Mouse (Mus musculus): ENCODE data around the gene Fam3c. TPM values are rescaled to one million over a fixed set of nuclear protein-coding genes. Genes with fewer than 3 reads are reported as not detected.

Gene Fam3c
- polyA plus RNA-seq, 1 experiment: 24.9 TPM

DNA sequence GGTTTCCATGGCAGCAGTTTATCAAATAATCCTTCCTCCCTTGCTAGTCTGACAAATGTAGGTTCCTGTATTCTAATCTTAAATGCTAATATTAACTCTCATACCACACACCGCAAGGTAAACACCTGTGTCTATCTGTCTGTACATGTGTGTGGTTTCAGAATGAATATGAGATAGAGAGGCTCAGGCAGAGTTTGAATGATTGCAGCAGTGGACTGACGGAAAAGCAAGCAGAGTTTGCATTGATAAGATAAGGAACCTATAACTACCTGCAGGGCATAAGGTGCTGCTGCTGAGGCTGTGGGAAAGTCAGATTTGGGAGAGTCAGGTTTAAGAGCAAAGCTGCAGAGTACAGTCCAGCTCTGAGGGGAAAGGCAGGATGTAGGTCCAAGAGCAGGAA is 10.9 kb upstream of the Fam3c start:
- Histone ChIP-seq H3K4me3 (ENCODE audit: insufficient read depth, low read depth, low read length) (no peak overlapping the region), H3K27ac (replicated peaks; ENCODE audit: low read depth, low read length) (no peak overlapping the region), H3K4me1 (ENCODE audit: control insufficient read depth, insufficient read depth, insufficient read length, low read length) (no peaks in the 10 kb centered on the region)

DNA sequence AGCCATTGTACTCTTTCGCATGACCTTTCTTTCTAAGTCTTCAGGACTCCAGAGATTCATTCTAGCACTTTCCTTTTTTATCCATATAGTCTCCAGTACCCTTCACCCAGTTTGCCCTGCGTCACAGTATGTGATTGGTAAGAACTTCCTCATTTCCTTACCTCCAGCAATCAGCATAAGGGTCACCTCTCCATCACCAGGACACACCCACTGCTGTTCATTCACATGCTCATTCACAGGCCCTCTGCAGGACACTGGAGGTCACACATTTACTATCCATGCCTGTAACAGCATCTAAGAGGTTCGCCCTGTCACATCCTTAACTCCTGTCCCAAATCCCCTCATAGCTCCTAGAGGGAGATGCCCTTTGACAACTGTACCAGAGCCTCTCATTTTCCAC is 7.5 kb upstream of the Fam3c start:
- Histone ChIP-seq H3K4me1 (ENCODE audit: control insufficient read depth, insufficient read depth, insufficient read length, low read length) (no peaks in the 10 kb centered on the region), H3K27ac (replicated peaks; ENCODE audit: low read depth, low read length) (no peak overlapping the region), H3K4me3 (ENCODE audit: insufficient read depth, low read depth, low read length) (no peak overlapping the region)

DNA sequence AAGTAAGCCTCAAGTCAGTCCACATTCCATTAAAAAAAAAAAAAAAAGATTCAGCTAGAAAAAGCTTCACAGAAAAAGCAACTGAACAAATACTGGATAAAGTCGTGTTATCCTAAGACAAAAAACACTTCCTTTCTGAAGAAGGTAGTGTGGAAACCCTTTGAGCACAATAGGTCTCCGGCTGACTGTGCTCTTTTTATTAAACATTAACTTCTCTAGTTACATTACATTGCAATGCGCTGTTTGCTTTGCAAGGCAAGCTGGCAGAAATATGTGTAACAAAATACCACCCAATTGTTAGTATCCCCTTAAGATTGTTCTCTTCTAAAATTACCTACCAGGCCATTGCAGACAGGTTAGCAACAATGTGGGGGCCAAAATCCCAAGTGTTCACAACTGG is 5.9 kb upstream of the Fam3c start:
- Histone ChIP-seq H3K27ac (replicated peaks; ENCODE audit: low read depth, low read length) (no peak overlapping the region), H3K4me3 (ENCODE audit: insufficient read depth, low read depth, low read length) (no peak overlapping the region), H3K4me1 (ENCODE audit: control insufficient read depth, insufficient read depth, insufficient read length, low read length) (no peaks in the 10 kb centered on the region)

DNA sequence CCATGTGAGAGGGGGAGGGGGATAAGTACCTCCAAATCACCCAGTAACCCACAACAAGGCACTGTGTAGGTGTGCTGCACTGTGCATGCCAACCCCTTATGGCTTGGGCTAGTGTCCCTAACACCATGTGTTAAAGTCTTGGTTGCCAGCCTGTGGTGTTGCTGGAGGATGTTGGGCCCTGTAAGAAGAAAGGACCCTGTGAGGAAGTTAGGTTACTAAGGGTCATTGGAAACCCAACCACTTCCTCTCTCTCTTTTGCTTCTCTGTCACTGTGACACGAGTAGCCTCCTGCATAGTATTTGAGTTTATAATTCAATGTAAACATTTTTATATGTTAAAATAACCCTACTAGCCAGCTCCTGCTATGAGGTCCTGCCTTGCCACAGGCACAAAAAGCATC is 3.0 kb upstream of the Fam3c start:
- Histone ChIP-seq H3K4me3 (ENCODE audit: insufficient read depth, low read depth, low read length) (no peak overlapping the region), H3K27ac (replicated peaks; ENCODE audit: low read depth, low read length) (no peak overlapping the region)

DNA sequence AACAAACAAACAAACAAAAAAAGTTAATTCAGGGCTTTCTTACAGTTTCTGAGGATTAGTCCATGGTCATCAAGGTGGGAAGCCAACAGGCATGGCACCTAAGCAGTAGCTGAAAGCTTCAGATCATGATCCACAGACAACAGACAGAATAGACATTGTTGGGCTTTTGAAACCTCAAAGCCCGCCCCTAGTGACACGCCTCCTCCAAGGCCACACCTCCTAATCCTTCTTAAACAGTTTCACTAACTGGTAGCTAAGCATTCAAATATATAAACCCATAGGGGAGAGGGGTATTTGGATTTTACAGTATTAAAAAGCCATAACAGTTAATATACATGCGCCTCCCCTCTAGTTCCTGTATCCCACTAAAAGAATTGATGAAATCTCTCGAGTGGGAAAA is 1.3 kb upstream of the Fam3c start:
- Histone ChIP-seq H3K4me3 (ENCODE audit: insufficient read depth, low read depth, low read length) (no peak overlapping the region), H3K27ac (replicated peaks; ENCODE audit: low read depth, low read length) (no peak overlapping the region), H3K4me1 (ENCODE audit: control insufficient read depth, insufficient read depth, insufficient read length, low read length) (peaks cover 5% of the 10 kb centered on the region; the same call in 1 of the 2 replicates)

More for the DNA sequence above, 3.0 kb upstream of the Fam3c start:
- H3K4me1 ChIP-seq (ENCODE audit: control insufficient read depth, insufficient read depth, insufficient read length, low read length): peaks cover 4% of the 10 kb centered on the region; the same call in 1 of the 2 replicates

DNA sequence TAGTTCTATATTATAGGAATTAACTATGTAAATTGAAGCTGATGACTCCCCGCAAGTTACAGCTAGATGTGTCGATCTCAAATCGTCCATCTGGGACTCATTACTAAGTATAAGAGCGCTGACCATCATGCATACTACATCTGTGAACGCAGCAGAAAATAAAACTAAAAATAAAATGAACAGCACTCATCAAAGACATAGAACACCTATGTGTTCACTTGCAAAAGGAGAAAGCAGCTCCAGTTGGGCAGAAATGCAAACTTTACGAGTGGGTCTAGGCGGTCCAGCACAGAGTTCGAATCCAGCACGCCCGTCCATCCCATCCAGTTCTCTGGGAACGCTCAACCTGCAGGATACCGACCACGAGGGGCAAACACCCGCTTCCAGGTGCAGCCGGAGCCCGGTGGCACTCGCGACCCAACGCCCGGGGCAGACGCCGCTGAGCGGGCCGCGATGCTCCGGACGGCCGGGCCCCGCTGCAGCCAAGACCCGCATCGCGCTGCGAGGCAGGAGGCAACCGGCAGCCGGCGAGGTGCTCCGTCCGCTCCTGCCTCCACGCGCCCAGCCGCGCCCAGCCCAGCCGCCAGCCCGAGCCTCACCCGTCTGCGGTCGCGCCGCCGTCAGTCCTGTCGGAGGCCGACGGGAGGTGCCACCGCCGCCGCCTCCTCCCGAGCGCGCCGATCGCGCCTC is 502 bp downstream of the Fam3c start:
- Histone ChIP-seq H3K4me1 (ENCODE audit: control insufficient read depth, insufficient read depth, insufficient read length, low read length) (peaks cover 5% of the 10 kb centered on the region; the same call in 1 of the 2 replicates), H3K27ac (replicated peaks; ENCODE audit: low read depth, low read length) (0 out of 2 replicates have a peak overlapping the region, but pooled peaks have one; percentile 16), H3K4me3 (ENCODE audit: insufficient read depth, low read depth, low read length) (peak overlapping the region; percentile 72)

DNA sequence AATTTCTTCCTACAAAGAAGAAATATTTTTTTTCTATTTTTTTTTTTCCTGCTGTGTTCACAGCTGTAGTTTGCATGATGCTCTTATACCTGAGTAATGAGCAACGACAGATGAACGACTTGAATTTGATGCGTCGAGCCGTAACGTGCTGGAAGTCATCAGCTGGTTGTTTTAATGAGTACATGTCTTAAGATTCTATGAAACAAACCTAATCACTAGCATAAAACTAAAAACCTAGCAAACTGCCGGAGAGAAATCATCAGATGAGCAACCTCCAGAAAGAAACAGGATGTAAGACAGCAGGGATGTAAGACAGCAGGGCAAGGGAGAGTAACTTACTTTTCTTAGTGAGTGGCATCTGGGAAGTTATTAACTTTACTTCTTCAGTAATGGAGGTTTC is 1.4 kb downstream of the Fam3c start:
- H3K4me3 ChIP-seq (ENCODE audit: insufficient read depth, low read depth, low read length): no peak overlapping the region
- no peak overlapping the region for H3K27ac ChIP-seq (replicated peaks; ENCODE audit: low read depth, low read length)
- H3K4me1 ChIP-seq (ENCODE audit: control insufficient read depth, insufficient read depth, insufficient read length, low read length): peaks cover 5% of the 10 kb centered on the region; the same call in 1 of the 2 replicates

DNA sequence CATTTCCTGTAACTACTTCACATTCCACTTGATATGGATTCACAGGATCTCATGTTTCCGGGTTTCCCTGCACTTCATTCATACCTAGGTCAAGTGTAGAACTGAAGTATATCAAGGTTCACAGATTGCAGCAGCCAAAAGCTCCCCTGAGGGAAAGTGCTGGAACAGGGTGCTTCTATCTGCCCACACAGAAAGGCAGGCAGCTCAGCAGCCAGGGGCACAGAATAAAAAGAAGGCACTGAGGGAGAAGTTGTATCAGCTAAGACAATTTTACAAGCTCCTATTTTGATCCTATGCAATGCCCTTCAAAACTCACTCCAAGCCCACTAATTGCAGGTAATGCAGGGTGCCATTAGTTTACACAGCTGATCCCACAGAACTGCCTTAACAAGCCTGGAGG is 2.0 kb downstream of the Fam3c start:
- H3K4me1 ChIP-seq (ENCODE audit: control insufficient read depth, insufficient read depth, insufficient read length, low read length): peaks cover 5% of the 10 kb centered on the region; the same call in 1 of the 2 replicates
- no peak overlapping the region for H3K4me3 ChIP-seq (ENCODE audit: insufficient read depth, low read depth, low read length)
- H3K27ac ChIP-seq (replicated peaks; ENCODE audit: low read depth, low read length): no peak overlapping the region

DNA sequence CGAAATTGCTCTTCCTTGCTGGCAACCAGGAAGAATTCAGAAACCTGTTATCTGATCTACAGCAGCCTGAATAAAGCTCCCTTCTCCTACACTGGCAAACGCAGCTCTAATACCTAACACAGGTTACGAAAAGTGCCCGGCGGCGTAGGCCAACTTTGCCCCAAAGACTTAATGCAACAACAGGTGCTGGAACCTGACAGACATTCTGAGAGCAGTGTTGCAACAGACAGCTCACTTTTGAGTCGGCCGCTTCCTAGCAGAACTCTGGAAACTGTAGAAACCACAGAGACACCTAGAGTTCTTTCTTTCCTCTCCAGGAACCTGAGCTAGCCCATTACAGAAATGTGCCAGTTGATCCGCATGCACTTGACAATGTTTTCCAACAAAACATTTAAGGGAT is 4.5 kb downstream of the Fam3c start:
- Histone ChIP-seq H3K4me3 (ENCODE audit: insufficient read depth, low read depth, low read length) (no peak overlapping the region), H3K4me1 (ENCODE audit: control insufficient read depth, insufficient read depth, insufficient read length, low read length) (peaks cover 9% of the 10 kb centered on the region), H3K27ac (replicated peaks; ENCODE audit: low read depth, low read length) (no peak overlapping the region)

DNA sequence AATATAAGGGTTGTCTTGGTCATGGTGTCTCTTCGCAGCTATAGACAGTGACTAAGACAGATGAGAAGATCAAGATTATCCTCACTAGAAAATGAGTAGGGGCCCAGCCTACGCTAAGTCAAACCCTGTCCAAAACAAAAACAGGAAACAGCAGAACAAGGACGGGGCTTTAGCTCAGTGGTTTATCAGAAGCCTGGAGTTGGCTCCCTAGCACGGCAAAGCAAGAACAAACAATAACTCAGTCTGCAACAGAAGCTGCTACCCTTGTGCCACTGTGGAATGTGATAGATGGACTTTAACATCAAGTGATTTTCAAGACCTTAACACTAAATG is 5.8 kb downstream of the Fam3c start:
- Histone ChIP-seq H3K4me3 (ENCODE audit: insufficient read depth, low read depth, low read length) (no peak overlapping the region), H3K27ac (replicated peaks; ENCODE audit: low read depth, low read length) (no peak overlapping the region), H3K4me1 (ENCODE audit: control insufficient read depth, insufficient read depth, insufficient read length, low read length) (peaks cover 9% of the 10 kb centered on the region)

DNA sequence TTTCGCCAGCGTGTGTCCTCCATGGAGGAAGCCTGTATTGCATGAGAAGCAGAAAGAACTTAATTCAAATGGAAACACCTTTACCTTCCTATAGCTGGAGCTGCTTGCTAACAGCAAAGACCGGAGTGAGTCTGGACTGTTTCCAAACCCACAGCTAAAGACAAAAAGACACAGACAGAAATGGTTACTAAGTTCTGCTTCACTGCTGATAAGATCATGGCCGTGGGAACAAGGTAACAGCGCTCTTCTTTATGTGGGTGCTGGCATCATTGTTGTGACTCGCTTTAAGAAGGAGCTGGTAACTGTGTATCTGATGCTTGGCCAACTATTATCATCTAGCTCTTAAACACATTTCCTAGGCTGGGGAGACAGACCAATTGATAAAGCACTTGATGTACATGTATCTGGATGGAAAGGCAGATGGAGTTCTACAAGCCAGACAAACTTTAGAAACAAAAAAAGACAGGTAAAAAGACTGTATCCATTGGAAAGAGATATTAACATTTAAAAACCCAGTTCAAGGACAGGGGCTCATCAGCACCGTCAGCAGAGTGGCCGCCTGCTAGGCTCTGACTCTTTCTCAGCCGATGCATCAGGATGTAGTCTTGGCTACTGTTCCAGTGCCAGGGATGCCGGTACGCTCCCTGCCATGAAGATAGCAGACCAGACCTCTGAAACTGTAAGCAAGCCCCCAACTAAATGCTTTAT is 6.4 kb downstream of the Fam3c start:
- Histone ChIP-seq H3K27ac (replicated peaks; ENCODE audit: low read depth, low read length) (no peak overlapping the region), H3K4me3 (ENCODE audit: insufficient read depth, low read depth, low read length) (no peak overlapping the region), H3K4me1 (ENCODE audit: control insufficient read depth, insufficient read depth, insufficient read length, low read length) (peaks cover 9% of the 10 kb centered on the region)

DNA sequence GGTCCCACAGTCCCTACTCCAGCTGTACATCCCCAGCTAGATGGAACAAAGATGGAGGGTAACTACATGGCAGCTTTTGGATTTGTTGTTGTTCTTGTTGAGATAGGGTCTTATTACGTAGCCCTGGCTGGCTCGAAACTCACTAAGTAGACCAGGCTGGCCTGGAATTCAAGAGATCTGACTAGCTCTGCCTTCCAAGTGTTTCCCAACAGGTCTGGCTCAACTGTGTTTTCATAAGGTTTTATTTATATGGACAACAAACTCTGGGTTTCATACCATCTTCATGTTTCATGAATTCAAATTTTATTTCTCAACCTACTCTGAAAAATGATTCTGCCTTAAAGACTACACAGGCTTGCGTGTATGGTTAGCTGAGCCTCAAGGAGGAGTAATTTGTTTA is 7.1 kb downstream of the Fam3c start:
- Histone ChIP-seq H3K27ac (replicated peaks; ENCODE audit: low read depth, low read length) (no peak overlapping the region), H3K4me1 (ENCODE audit: control insufficient read depth, insufficient read depth, insufficient read length, low read length) (peaks cover 8% of the 10 kb centered on the region), H3K4me3 (ENCODE audit: insufficient read depth, low read depth, low read length) (no peak overlapping the region)

DNA sequence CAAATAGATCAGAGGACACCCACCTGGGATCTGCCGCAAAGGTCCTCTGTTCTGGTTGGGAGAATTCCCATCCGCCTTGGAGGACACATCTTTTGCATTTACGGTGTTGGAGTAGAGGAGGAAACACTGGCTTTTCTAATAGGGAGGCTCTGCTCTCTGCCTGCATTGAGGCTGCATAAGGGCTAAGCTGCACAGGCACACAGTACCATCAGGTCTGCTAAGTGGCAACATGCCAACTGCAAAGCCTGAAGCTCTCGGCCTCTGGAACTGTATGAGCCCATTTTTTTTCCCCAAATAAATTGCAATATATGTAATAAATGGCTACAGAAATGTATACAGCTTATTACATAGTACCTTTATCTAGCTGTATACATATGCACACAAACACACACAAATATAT is 7.9 kb downstream of the Fam3c start:
- Histone ChIP-seq H3K4me1 (ENCODE audit: control insufficient read depth, insufficient read depth, insufficient read length, low read length) (peaks cover 6% of the 10 kb centered on the region), H3K27ac (replicated peaks; ENCODE audit: low read depth, low read length) (no peak overlapping the region), H3K4me3 (ENCODE audit: insufficient read depth, low read depth, low read length) (no peak overlapping the region)

DNA sequence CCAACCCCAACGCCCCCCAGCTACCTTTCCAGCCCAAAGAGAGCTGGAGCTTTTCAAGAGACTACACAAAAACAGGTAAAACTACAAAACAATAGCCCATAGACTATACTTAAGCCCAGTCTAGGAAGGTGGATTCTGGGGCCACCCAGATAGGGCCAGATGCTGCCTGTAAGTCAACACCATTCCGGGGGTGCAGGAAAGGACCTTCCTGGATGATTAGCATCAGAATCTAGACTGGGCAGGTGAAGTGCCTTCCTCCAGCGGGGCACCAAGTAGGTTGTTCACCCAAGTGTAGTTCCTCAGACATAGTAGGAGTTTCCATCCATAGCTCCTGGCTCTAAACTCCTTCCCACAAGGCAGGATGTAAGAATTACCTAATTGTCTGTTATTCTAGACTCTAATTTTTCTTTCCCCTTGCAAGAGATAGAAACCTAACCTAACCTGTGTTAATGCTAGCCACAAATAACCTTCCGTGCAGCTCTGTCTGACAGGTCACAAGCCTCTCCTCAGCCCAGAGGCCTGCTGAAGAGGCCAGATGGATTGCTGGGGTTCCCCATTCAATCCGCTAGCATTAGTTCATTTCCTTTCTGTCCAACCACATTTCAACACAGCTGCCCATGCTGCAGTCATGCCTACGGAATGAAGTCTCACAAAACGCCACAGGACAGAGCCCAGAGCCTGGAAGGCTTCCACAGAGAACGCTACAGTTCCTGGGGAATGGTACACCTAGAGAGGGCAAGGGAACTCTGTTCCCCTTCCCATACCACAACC is 8.7 kb downstream of the Fam3c start:
- no peak overlapping the region for H3K27ac ChIP-seq (replicated peaks; ENCODE audit: low read depth, low read length)
- no peak overlapping the region for H3K4me3 ChIP-seq (ENCODE audit: insufficient read depth, low read depth, low read length)
- H3K4me1 ChIP-seq (ENCODE audit: control insufficient read depth, insufficient read depth, insufficient read length, low read length): peaks cover 6% of the 10 kb centered on the region

DNA sequence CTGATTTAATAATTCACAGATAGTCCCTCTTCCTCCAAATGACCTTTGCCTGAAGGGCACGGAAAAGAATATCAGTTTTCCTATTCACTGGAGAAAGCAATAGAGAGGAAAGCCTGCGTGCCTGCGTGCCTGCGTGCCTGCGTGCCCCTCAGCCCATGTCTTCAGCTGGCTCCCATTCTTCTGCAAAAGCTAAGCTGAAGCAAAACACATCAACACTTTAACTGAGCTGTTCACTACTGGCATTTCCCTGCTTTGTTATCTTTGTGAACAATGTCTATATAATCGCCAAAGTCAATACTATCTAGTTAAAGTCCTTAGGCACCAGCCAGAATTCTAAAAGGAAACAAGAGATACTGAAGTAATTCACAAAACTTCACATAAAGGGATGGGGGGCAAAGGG is 11.6 kb downstream of the Fam3c start:
- Histone ChIP-seq H3K27ac (replicated peaks; ENCODE audit: low read depth, low read length) (no peak overlapping the region), H3K4me3 (ENCODE audit: insufficient read depth, low read depth, low read length) (no peak overlapping the region), H3K4me1 (ENCODE audit: control insufficient read depth, insufficient read depth, insufficient read length, low read length) (peaks cover 6% of the 10 kb centered on the region; the same call in 1 of the 2 replicates)

Measured in brown adipose tissue, adult 24 weeks (tissue).